Mouse (Mus musculus) intestine, embryonic 14.5 days (tissue): ENCODE measurements around the gene Pkd1. TPM values are rescaled to one million over a fixed set of nuclear protein-coding genes. Genes with fewer than 3 reads are reported as not detected.

ENCODE experiments used
- ATAC-seq: fragments of 200-750 bp; cut with Nextera tagmentation; replicated peaks from 2 replicates; pipeline ENCODE4 v1.8.0; 2017; ENCODE audit warnings: low read depth, moderate number of reproducible peaks, moderate TSS enrichment, moderate library complexity; ENCODE audit not compliant: low FRiP score, low TSS enrichment
- DNase-seq: peaks from one replicate; pipeline ENCODE4 v3.0.0-alpha.2; 2018; ENCODE audit warnings: low spot score
- H3K27ac ChIP-seq: fragments of 300-500 bp; sonication (generic); 2 replicates; pipeline ENCODE4 v1.5.1; 2014; ENCODE audit warnings: low read depth, mild to moderate bottlenecking, control low read depth
- H3K27me3 ChIP-seq: fragments of 300-500 bp; sonication (generic); replicated peaks from 2 replicates; pipeline ENCODE4 v1.6.1; 2014; ENCODE audit warnings: low read length, control low read depth; ENCODE audit not compliant: control insufficient read depth, insufficient read depth
- H3K36me3 ChIP-seq: fragments of 300-500 bp; sonication (generic); 2 replicates; pipeline ENCODE4 v1.6.1; 2014; ENCODE audit warnings: low read length, control low read depth; ENCODE audit not compliant: control insufficient read depth, insufficient read depth
- H3K4me1 ChIP-seq: fragments of 300-500 bp; sonication (generic); replicated peaks from 2 replicates; pipeline ENCODE4 v1.6.1; 2014; ENCODE audit warnings: low read length, control low read depth, mixed read lengths; ENCODE audit not compliant: control insufficient read depth, insufficient read depth
- H3K4me2 ChIP-seq: fragments of 300-500 bp; sonication (generic); 2 replicates; pipeline ENCODE4 v1.6.1; 2014; ENCODE audit warnings: low read length
- H3K4me3 ChIP-seq: fragments of 300-500 bp; sonication (generic); 2 replicates; pipeline ENCODE4 v1.5.1; 2014; ENCODE audit warnings: low read depth, low read length, control low read depth, mixed read lengths
- H3K9ac ChIP-seq: fragments of 300-500 bp; sonication (generic); 2 replicates; pipeline ENCODE4 v1.6.1; 2014; ENCODE audit warnings: mild to moderate bottlenecking, low read length
- H3K9me3 ChIP-seq: fragments of 300-500 bp; sonication (generic); 2 replicates; pipeline ENCODE4 v1.6.1; 2016; ENCODE audit warnings: low read length, control low read depth; ENCODE audit not compliant: control insufficient read depth
- WGBS: fragments of 180-500 bp; shearing (Covaris S2); extraction: QIAGEN DNeasy Blood & Tissue Kit; methylation state at CpG from one replicate; pipeline ENCODE4 v1.1.7; 2014; 5-methylcytosine and 5-hydroxymethylcytosine counted together
- polyA plus RNA-seq: library from polyadenylated mRNA; unstranded; fragments of >200 nt; fragmentation: Nextera tagmentation; extraction: Ambion mirVana; gene quantifications from 2 replicates; pipeline ENCODE4 v1.2.1, GENCODE M21; 2014

The Pkd1 gene
- polyA plus RNA-seq, 1 experiment from 2014 or later = 26.8 TPM

GRCm38 (mm10) chr17:24530361-24531050, 19.1 kb upstream of the Pkd1 start:
- 36% methylated on average over 8 of the region's 8 CpGs for WGBS
- peak overlapping the region; percentile 87; the same call in 1 of the 2 replicates for H3K4me3 ChIP-seq
- no peaks in the 10 kb centered on the region for H3K9me3 ChIP-seq
- no peak for DNase-seq
- H3K4me1 ChIP-seq = peaks cover 38% of the 10 kb centered on the region
- ATAC-seq = no peak
- H3K9ac ChIP-seq = peak overlapping the region; percentile 93
- peak overlapping the region; percentile 97 for H3K4me2 ChIP-seq
- no peak overlapping the region for H3K27ac ChIP-seq
- H3K36me3 ChIP-seq = peaks cover 28% of the 10 kb centered on the region
- H3K27me3 ChIP-seq = no peaks in the 10 kb centered on the region

DNA sequence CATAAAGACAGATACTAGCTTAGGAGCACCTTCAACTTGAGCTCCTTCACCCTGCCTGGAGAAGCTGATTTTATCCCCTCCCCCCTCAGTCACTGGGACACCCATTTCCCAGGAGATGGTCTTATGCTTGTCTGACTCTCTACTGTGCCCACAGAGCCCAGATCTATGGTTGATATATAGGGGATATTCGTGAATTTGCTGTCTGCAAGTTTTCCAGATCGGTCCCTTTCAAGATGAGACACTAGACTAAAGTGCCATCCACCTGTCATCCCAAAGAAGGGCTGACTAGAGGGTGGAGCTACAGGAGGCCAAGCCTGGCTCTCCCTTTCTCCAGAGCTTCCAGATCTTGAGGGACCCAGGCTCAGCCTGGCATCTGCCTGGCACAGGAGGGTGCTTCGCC, 18.6 kb upstream of the Pkd1 start:
- Histone ChIP-seq H3K4me1 (peaks cover 34% of the 10 kb centered on the region), H3K9ac (no peak overlapping the region), H3K4me2 (no peak overlapping the region), H3K4me3 (0 out of 2 replicates have a peak overlapping the region, but pooled peaks have one; percentile 0), H3K27ac (no peak overlapping the region), H3K27me3 (no peaks in the 10 kb centered on the region), H3K9me3 (no peaks in the 10 kb centered on the region), H3K36me3 (peaks cover 28% of the 10 kb centered on the region)
- ATAC-seq (no peak), DNase-seq (no peak)
- WGBS = 75% methylated on average over 3 of the region's 3 CpGs

DNA sequence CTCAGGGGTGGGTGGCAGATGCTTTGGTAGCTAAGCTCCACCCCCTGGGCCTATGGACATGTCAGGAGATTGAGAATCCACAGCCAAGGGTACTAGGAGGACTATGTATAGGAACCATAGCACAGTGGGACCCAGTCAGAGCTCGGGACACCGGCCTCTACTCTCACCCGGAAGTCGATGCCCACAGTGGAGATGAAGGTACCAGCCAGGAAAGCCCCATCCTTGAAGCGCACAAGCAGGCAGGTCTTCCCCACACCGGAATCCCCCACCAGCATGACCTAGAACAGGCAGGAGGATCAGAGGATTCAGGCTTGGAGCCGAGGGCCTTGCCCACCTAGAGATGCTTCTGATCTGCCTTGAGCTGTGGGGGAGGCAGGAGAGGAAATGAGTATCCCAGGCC, 17.6 kb upstream of the Pkd1 start:
- H3K4me3 ChIP-seq = no peak overlapping the region
- no peaks in the 10 kb centered on the region for H3K27me3 ChIP-seq
- 74% methylated on average over 7 of the region's 7 CpGs for WGBS
- no peaks in the 10 kb centered on the region for H3K9me3 ChIP-seq
- no peak overlapping the region for H3K9ac ChIP-seq
- no peak overlapping the region for H3K4me2 ChIP-seq
- H3K36me3 ChIP-seq = peaks cover 28% of the 10 kb centered on the region
- no peak overlapping the region for H3K27ac ChIP-seq
- DNase-seq = no peak
- peaks cover 24% of the 10 kb centered on the region for H3K4me1 ChIP-seq
- no peak for ATAC-seq

DNA sequence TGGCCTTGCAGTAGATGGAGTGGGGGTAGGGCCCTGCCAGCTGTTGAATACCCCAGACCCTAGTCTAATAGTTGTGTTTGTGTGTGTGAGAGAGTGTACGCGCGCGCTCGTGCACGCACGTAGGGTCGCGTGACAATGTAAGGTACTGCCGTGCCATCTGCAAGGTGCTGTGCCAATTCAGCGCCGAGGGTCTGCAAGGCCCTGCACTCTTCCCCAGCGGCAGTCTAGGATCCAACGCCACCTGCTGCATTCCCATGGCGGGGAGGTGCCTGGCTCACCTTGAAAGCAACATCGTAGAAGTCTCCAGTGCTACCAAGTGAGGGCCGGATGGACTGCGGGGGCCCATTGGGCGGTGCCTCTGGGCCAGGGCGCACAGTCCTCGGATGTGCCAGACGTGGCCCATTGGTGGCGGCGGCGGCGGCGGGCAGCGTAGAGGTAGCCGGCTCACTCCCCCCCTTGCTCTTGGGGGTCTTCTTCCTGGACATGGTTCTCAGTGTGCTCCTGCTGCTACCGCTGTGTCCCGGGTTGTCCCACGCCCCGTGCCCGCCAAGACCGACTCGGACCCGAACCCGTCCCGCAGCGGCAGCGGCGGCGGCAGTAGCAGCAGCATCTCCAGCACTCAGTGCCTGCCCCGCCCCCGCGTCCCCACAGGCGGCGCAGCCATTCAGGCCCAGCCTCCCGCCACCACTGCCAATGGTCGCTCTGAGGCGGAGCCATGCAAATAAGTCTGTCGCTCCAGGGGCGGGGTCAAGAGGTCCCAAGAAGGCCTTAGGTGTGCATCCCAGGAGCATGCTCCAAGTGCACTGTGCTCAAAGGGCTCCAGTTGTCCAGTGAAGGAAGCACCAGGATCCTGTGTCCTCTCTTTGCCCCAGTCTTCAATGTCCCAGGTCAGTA, 16.3 kb upstream of the Pkd1 start:
- 6% methylated on average over 53 of the region's 53 CpGs for WGBS
- peak overlapping the region; percentile 69 for H3K4me2 ChIP-seq
- peak; percentile 81 for DNase-seq
- H3K27ac ChIP-seq = no peak overlapping the region
- ATAC-seq = peak; percentile 52
- H3K4me3 ChIP-seq = peak overlapping the region; percentile 23
- H3K9ac ChIP-seq = 0 out of 2 replicates have a peak overlapping the region, but pooled peaks have one; percentile 14
- no peaks in the 10 kb centered on the region for H3K9me3 ChIP-seq
- H3K4me1 ChIP-seq = peaks cover 23% of the 10 kb centered on the region
- no peaks in the 10 kb centered on the region for H3K27me3 ChIP-seq
- peaks cover 28% of the 10 kb centered on the region for H3K36me3 ChIP-seq

GRCm38 (mm10) chr17:24534160-24534718, 15.4 kb upstream of the Pkd1 start, which contains the start of gene Rab26:
Gene Rab26 (minus strand): TSS chr17:24534210.
- Histone ChIP-seq H3K4me1 (peaks cover 21% of the 10 kb centered on the region), H3K27ac (no peak within 1 kb of the TSS), H3K36me3 (peaks cover 22% of the 10 kb centered on the region), H3K4me3 (peak within 1 kb of the TSS; percentile 23), H3K9ac (0 out of 2 replicates have a peak within 1 kb of the TSS, but pooled peaks have one; percentile 14), H3K4me2 (peak within 1 kb of the TSS; percentile 69), H3K9me3 (no peaks in the 10 kb centered on the region), H3K27me3 (no peaks in the 10 kb centered on the region)
- 87% methylated on average over 8 of the region's 8 CpGs for WGBS
- DNase-seq = no peak
- no peak for ATAC-seq

GRCm38 (mm10) chr17:24535300-24535699, 14.3 kb upstream of the Pkd1 start:
- Histone ChIP-seq H3K9me3 (no peaks in the 10 kb centered on the region), H3K36me3 (peaks cover 12% of the 10 kb centered on the region), H3K4me1 (peaks cover 10% of the 10 kb centered on the region), H3K4me2 (no peak overlapping the region), H3K27ac (no peak overlapping the region), H3K9ac (no peak overlapping the region), H3K4me3 (no peak overlapping the region), H3K27me3 (no peaks in the 10 kb centered on the region)
- ATAC-seq (no peak), DNase-seq (no peak)
- WGBS = 41% methylated on average over 5 of the region's 5 CpGs

- Histone ChIP-seq H3K27ac (no peak overlapping the region), H3K4me2 (no peak overlapping the region), H3K9ac (no peak overlapping the region), H3K4me3 (no peak overlapping the region), H3K4me1 (peaks cover 7% of the 10 kb centered on the region), H3K9me3 (no peaks in the 10 kb centered on the region), H3K27me3 (no peaks in the 10 kb centered on the region), H3K36me3 (no peaks in the 10 kb centered on the region)
- 34% methylated on average over 3 of the region's 3 CpGs for WGBS
- ATAC-seq (no peak), DNase-seq (no peak)
Observed at GRCm38 (mm10) chr17:24537536-24537935, 12.1 kb upstream of the Pkd1 start.

GRCm38 (mm10) chr17:24538950-24539349, 10.7 kb upstream of the Pkd1 start:
- Histone ChIP-seq H3K4me3 (no peak overlapping the region), H3K27ac (no peak overlapping the region), H3K4me2 (no peak overlapping the region), H3K4me1 (no peaks in the 10 kb centered on the region), H3K27me3 (no peaks in the 10 kb centered on the region), H3K9ac (no peak overlapping the region), H3K36me3 (no peaks in the 10 kb centered on the region), H3K9me3 (no peaks in the 10 kb centered on the region)
- WGBS = 69% methylated on average over 8 of the region's 8 CpGs
- no peak; the same call in 1 of the 2 replicates for ATAC-seq
- DNase-seq = peak; percentile 75
